ENCODE assay signal across 9 mouse cellular contexts in the genomic region with DNA sequence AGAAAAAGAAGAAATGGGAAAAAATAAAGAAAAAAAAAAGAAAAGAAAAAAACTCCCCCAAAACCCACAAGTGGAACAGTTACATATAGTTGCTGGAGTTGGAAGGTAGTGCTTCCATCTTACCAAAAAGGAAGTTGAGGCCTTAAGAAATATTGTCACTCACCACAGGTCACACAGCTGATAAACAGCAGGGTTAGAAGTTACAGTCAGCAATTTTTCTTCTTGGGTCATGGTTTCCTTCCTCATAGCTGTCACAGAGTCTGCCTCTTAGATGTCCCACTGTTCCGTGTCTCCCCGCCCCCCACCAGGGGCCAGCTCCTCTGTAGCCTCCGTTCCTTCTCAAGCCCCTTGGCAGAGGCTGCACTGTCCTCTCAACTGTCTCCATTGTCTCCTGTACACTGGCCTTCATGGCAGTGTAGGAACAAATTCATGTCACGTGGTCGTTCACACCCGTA. TPM values are rescaled to one million over a fixed set of nuclear protein-coding genes. Genes with fewer than 3 reads are reported as not detected.
DNase-seq lines count a peak whose midpoint lies in the region; ATAC-seq lines count a peak whose summit lies in the region.
"Had no signal": no experiment of that assay in that cellular context is flagged by ENCODE, and none has a peak within 500 bp of the region (broad histone marks: within the 10 kb centered on the region; RNA-seq: fewer than 3 reads in every experiment).

No protein-coding gene starts in this region.

- no peak overlapping the region for H3K27ac ChIP-seq in heart, embryonic 11.5 days (ENCODE audit: low read depth, low read length)
- H3K27ac ChIP-seq in heart, embryonic 12.5 days (ENCODE audit: poor library complexity, severe bottlenecking) = no peak overlapping the region
- H3K27ac ChIP-seq: limb, embryonic 13.5 days had no signal

- no peak overlapping the region for H3K4me3 ChIP-seq in heart, embryonic 11.5 days (ENCODE audit: low read depth, low read length)
- no peak overlapping the region for H3K4me3 ChIP-seq in heart, embryonic 12.5 days

- ATAC-seq in heart, embryonic 11.5 days (replicated peaks; ENCODE audit: insufficient number of reproducible peaks, low FRiP score, low TSS enrichment) = 0 out of 2 replicates have a peak, but pooled peaks have one; percentile 12
- ATAC-seq in heart, embryonic 12.5 days (ENCODE audit: insufficient number of reproducible peaks, low FRiP score) = no peak
- peak; percentile 94 for ATAC-seq in common myeloid progenitor, adult 5-6 weeks (replicated peaks; ENCODE audit: low read depth, poor library complexity, severe bottlenecking)
- ATAC-seq in megakaryocyte, adult 5-6 weeks (ENCODE audit: poor library complexity, severe bottlenecking) = peak; percentile 86
- no peak for ATAC-seq in erythroblast, adult 5-6 weeks (replicated peaks; ENCODE audit: low FRiP score, poor library complexity, severe bottlenecking)

- 73% methylated on average over 6 of the region's 6 CpGs for WGBS in heart, embryonic 11.5 days (ENCODE audit: insufficient replicate concordance)
- 65% methylated on average over 6 of the region's 6 CpGs for WGBS in heart, embryonic 12.5 days

- no peaks in the 10 kb centered on the region for H3K9me3 ChIP-seq in heart, embryonic 11.5 days (replicated peaks; ENCODE audit: control insufficient read depth, low read length)
- H3K9me3 ChIP-seq in heart, embryonic 12.5 days (replicated peaks) = no peaks in the 10 kb centered on the region
- H3K9me3 ChIP-seq: limb, embryonic 13.5 days had no signal

- intact Hi-C loops in left cerebral cortex, postnatal 36 days (cut with DNase I) = no loop called here

- peaks cover 13% of the 10 kb centered on the region for H3K4me1 ChIP-seq in heart, embryonic 11.5 days (ENCODE audit: control insufficient read depth, insufficient read depth, low read length)
- H3K4me1 ChIP-seq in heart, embryonic 12.5 days (replicated peaks) = peaks cover 27% of the 10 kb centered on the region

- no peaks in the 10 kb centered on the region for H3K36me3 ChIP-seq in heart, embryonic 11.5 days (ENCODE audit: control insufficient read depth, insufficient read depth, low read length)
- H3K36me3 ChIP-seq in heart, embryonic 12.5 days = no peaks in the 10 kb centered on the region
- H3K36me3 ChIP-seq: limb, embryonic 13.5 days had no signal

- DNase-seq in kidney, postnatal 14 days = peak; percentile 47
- no peak for DNase-seq in left cerebral cortex, adult 9 months (ENCODE audit: low spot score in 2 of 2)
- no peak for DNase-seq in left cerebral cortex, postnatal 36 days (ENCODE audit: low spot score in 2 of 2)

- H3K27me3 ChIP-seq in heart, embryonic 11.5 days (ENCODE audit: control insufficient read depth, insufficient read depth, low read length) = no peaks in the 10 kb centered on the region
- H3K27me3 ChIP-seq in heart, embryonic 12.5 days (replicated peaks) = no peaks in the 10 kb centered on the region
- H3K27me3 ChIP-seq: limb, embryonic 13.5 days had no signal

- no peak overlapping the region for H3K9ac ChIP-seq in heart, embryonic 11.5 days (ENCODE audit: low read depth, low read length)
- no peak overlapping the region for H3K9ac ChIP-seq in heart, embryonic 12.5 days
- H3K9ac ChIP-seq: limb, embryonic 13.5 days had no signal

- H3K4me2 ChIP-seq in heart, embryonic 11.5 days = no peak overlapping the region
- H3K4me2 ChIP-seq in heart, embryonic 12.5 days = no peak overlapping the region

RNA-seq across cellular contexts. Expression of gene Hacd4, which starts 1.0 kb away (rescaled TPM):
- 8.0 and 8.1 TPM in 2 replicates for polyA plus RNA-seq in heart, embryonic 11.5 days (2014; fragmentation: Nextera tagmentation; extraction: Ambion mirVana)
- polyA plus RNA-seq in heart, embryonic 12.5 days (2016; fragmentation: Nextera tagmentation; extraction: Ambion mirVana) = 8.8 and 9.0 TPM in 2 replicates
- 3.6 and 4.8 TPM in 2 replicates for total RNA-seq in common myeloid progenitor, adult 5-6 weeks (2017)
- total RNA-seq in megakaryocyte, adult 5-6 weeks (2015) = 112 and 118 TPM in 2 replicates
- total RNA-seq in megakaryocyte, adult 5-6 weeks (2017) = 70.7 and 72.7 TPM in 2 replicates
- total RNA-seq in left cerebral cortex, postnatal 36 days (2021) = 1 to 10 TPM; 1.3 to 1.4 TPM
- total RNA-seq in erythroblast, adult 5-6 weeks (2015; ENCODE audit: low replicate concordance) = 14.0 and 16.5 TPM in 2 replicates
- total RNA-seq in erythroblast, adult 5-6 weeks (2017; ENCODE audit: low replicate concordance) = 5.9 and 6.8 TPM in 2 replicates

Comparison
In these comparisons a context has a peak if more than half of its experiments do, and no peak if none do; other contexts are left out.
1. ATAC-seq: peak in heart, embryonic 11.5 days (single experiment), common myeloid progenitor, adult 5-6 weeks (single experiment) and megakaryocyte, adult 5-6 weeks (single experiment); none in heart, embryonic 12.5 days (single experiment) and erythroblast, adult 5-6 weeks (single experiment).
2. RNA of gene Hacd4, which starts 1.0 kb away (total RNA-seq): 70.7 to 118 TPM in megakaryocyte, adult 5-6 weeks; 5.9 to 16.5 TPM in erythroblast, adult 5-6 weeks, 3.6 to 4.8 TPM in common myeloid progenitor, adult 5-6 weeks and 1.3 to 1.4 TPM in left cerebral cortex, postnatal 36 days; every median in the first group is over 4 times any median in the second.